15 mouse cellular contexts compared by ENCODE assay signal in genomic region chr10:43395824-43396223, GRCm38 (mm10).
"Had no signal": no experiment of that assay in that cellular context is flagged by ENCODE, and none has a peak within 500 bp of the region (broad histone marks: within the 10 kb centered on the region; RNA-seq: fewer than 3 reads in every experiment).

No protein-coding gene starts in this region.

- H3K36me3 ChIP-seq: lung, embryonic 15.5 days; midbrain, embryonic 15.5 days had no signal

- ATAC-seq: liver, postnatal 0 days; midbrain, embryonic 15.5 days had no signal

- H3K9me3 ChIP-seq: limb, embryonic 12.5 days; liver, embryonic 13.5 days; lung, embryonic 15.5 days; midbrain, embryonic 15.5 days; neural tube, embryonic 12.5 days had no signal

- H3K27me3 ChIP-seq: limb, embryonic 12.5 days; liver, embryonic 13.5 days; lung, embryonic 15.5 days; megakaryocyte, embryonic 14.5 days; midbrain, embryonic 15.5 days; neural tube, embryonic 12.5 days had no signal

- H3K4me2 ChIP-seq: limb, embryonic 12.5 days; liver, embryonic 13.5 days; lung, embryonic 15.5 days; midbrain, embryonic 11.5 days; midbrain, embryonic 15.5 days; neural tube, embryonic 12.5 days had no signal

- DNase-seq: kidney, adult 8-10 months; kidney, postnatal 25 days; liver; liver, embryonic 13.5 days; liver, postnatal 0 days; lung, postnatal 14 days; thymus, postnatal 4 days had no signal

- H3K4me3 ChIP-seq: limb, embryonic 12.5 days; liver, embryonic 13.5 days; lung, embryonic 15.5 days; megakaryocyte, embryonic 14.5 days; midbrain, embryonic 15.5 days; neural tube, embryonic 12.5 days had no signal

- H3K4me1 ChIP-seq: limb, embryonic 12.5 days; lung, embryonic 15.5 days; midbrain, embryonic 15.5 days; neural tube, embryonic 12.5 days had no signal

- H3K27ac ChIP-seq: limb, embryonic 12.5 days; liver, embryonic 13.5 days; lung, embryonic 15.5 days; macrophage; midbrain, embryonic 15.5 days; neural tube, embryonic 12.5 days; stomach, postnatal 0 days had no signal

- H3K9ac ChIP-seq: limb, embryonic 12.5 days; liver, embryonic 13.5 days; liver, postnatal 0 days; lung, embryonic 15.5 days; midbrain, embryonic 15.5 days; neural tube, embryonic 12.5 days had no signal
